Mouse (Mus musculus): Measurements from ENCODE around the gene Ltbp4. TPM values are rescaled to one million over a fixed set of nuclear protein-coding genes. Genes with fewer than 3 reads are reported as not detected.

Ltbp4 gene
- polyA plus RNA-seq, 1 experiment from 2014 or later = 18.2 TPM

DNA sequence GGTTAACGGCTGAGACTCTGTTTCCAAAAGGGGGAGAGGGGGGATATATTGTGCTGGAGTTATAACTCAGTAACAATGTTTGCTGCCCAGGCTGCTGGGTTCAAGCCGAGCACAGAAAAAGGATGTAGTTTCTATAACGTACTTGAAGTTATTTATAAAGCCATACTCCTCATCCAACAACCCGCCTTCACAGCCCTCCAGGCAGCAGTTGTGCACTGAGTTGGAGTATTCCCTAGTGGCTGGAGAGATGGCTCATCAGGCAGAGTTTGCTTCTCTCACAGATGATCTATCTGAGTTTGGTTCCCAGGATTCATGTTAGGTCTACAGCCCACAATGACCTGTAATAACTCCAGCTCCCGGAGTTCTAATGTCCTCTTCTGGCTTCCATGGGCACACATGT is 36.7 kb downstream of the Ltbp4 start:
- Histone ChIP-seq H3K9me3 (ENCODE audit: control insufficient read depth, low read length) (peaks cover 2% of the 10 kb centered on the region; the same call in 1 of the 2 replicates), H3K36me3 (ENCODE audit: control insufficient read depth, insufficient read depth) (no peaks in the 10 kb centered on the region), H3K9ac (replicated peaks; ENCODE audit: low read depth, low read length) (no peak overlapping the region), H3K4me2 (ENCODE audit: low read length) (no peak overlapping the region), H3K4me1 (replicated peaks; ENCODE audit: control insufficient read depth, insufficient read depth, low read length) (no peaks in the 10 kb centered on the region), H3K4me3 (replicated peaks; ENCODE audit: low read length) (no peak overlapping the region), H3K27ac (ENCODE audit: low read length) (no peak overlapping the region), H3K27me3 (replicated peaks; ENCODE audit: control insufficient read depth, insufficient read depth, low read length) (no peaks in the 10 kb centered on the region)
- 79% methylated on average over 5 of the region's 5 CpGs for WGBS
- no peak for ATAC-seq

DNA sequence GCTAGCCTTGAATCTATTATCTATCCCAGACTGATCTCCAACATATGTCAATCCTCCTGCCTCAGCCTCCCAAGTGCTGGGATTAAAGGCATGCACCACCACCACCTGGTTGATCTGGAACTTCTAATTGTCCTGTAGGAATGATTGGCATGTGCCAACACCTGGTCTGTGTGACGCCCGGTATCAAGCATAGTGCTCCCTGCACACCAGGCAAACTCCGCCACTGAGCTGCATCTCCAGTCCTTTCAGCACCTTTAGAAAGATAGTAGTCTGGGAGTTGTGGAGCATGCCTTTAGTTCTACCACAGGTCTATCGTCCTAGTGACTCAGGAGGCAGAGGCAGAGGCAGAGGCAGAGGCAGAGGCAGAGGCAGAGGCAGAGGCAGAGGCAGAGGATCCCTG is 37.1 kb downstream of the Ltbp4 start:
- Histone ChIP-seq H3K36me3 (ENCODE audit: control insufficient read depth, insufficient read depth) (no peaks in the 10 kb centered on the region), H3K4me1 (replicated peaks; ENCODE audit: control insufficient read depth, insufficient read depth, low read length) (no peaks in the 10 kb centered on the region), H3K4me2 (ENCODE audit: low read length) (no peak overlapping the region), H3K9ac (replicated peaks; ENCODE audit: low read depth, low read length) (no peak overlapping the region), H3K27ac (ENCODE audit: low read length) (no peak overlapping the region), H3K4me3 (replicated peaks; ENCODE audit: low read length) (no peak overlapping the region), H3K27me3 (replicated peaks; ENCODE audit: control insufficient read depth, insufficient read depth, low read length) (no peaks in the 10 kb centered on the region), H3K9me3 (ENCODE audit: control insufficient read depth, low read length) (peaks cover 2% of the 10 kb centered on the region; the same call in 1 of the 2 replicates)
- 82% methylated on average over 4 of the region's 4 CpGs for WGBS
- no peak for ATAC-seq

DNA sequence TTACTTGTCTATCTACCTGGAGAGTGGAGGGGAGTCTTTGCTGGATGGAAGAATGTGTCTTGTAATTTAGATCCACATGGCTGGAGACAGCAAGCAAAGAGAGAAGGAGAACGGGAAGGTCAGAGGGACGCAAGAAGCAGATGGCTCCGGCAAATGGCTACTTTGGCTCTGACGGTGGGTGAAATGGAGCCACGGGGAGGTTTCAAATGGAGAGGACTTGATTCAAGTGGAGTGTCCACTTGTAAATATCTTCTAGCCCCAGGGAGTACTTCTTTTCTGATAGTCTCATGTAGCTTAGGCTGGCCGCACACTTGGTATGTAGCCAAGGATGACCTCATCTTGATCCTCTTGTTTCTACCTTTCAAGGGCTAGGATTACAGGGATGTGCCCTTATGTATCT is 38.7 kb downstream of the Ltbp4 start:
- H3K27ac ChIP-seq (ENCODE audit: low read length) = no peak overlapping the region
- H3K27me3 ChIP-seq (replicated peaks; ENCODE audit: control insufficient read depth, insufficient read depth, low read length) = no peaks in the 10 kb centered on the region
- H3K4me1 ChIP-seq (replicated peaks; ENCODE audit: control insufficient read depth, insufficient read depth, low read length) = no peaks in the 10 kb centered on the region
- peaks cover 2% of the 10 kb centered on the region; the same call in 1 of the 2 replicates for H3K9me3 ChIP-seq (ENCODE audit: control insufficient read depth, low read length)
- H3K4me3 ChIP-seq (replicated peaks; ENCODE audit: low read length) = no peak overlapping the region
- 83% methylated on average over 6 of the region's 6 CpGs for WGBS
- no peak overlapping the region for H3K9ac ChIP-seq (replicated peaks; ENCODE audit: low read depth, low read length)
- ATAC-seq = no peak
- no peaks in the 10 kb centered on the region for H3K36me3 ChIP-seq (ENCODE audit: control insufficient read depth, insufficient read depth)
- no peak overlapping the region for H3K4me2 ChIP-seq (ENCODE audit: low read length)

DNA sequence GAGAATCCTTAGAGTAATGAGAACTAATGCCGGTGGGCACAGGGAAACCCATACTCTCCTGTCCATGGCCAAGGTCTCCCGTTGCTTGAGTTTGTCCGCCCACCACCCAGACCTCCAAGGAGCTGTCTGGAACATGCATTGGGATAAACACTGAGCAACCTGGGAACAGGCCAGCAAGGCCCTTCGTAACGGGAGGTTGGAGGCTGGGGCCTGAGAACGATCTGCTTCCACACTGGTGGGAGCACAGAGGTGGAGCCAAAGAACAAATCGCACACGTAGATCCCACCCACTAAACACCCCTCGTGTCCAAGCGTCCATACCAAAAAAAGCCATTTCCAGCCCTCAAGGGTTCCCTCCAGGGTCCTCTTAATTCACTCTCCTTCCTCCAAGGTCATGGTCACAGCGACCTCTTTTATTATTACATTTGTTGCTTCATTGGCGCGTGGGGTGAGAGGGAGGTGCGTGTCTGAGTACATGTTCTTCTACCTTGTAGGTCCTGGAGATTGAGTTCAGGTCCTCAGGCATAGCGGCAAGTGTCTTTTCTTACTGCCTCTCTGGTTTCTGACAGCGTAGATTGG is 39.4 kb downstream of the Ltbp4 start:
- Histone ChIP-seq H3K4me2 (ENCODE audit: low read length) (no peak overlapping the region), H3K9me3 (ENCODE audit: control insufficient read depth, low read length) (peaks cover 2% of the 10 kb centered on the region; the same call in 1 of the 2 replicates), H3K4me1 (replicated peaks; ENCODE audit: control insufficient read depth, insufficient read depth, low read length) (no peaks in the 10 kb centered on the region), H3K36me3 (ENCODE audit: control insufficient read depth, insufficient read depth) (no peaks in the 10 kb centered on the region), H3K4me3 (replicated peaks; ENCODE audit: low read length) (no peak overlapping the region), H3K27ac (ENCODE audit: low read length) (no peak overlapping the region), H3K9ac (replicated peaks; ENCODE audit: low read depth, low read length) (no peak overlapping the region), H3K27me3 (replicated peaks; ENCODE audit: control insufficient read depth, insufficient read depth, low read length) (no peaks in the 10 kb centered on the region)
- no peak for ATAC-seq
- 93% methylated on average over 16 of the region's 16 CpGs for WGBS

DNA sequence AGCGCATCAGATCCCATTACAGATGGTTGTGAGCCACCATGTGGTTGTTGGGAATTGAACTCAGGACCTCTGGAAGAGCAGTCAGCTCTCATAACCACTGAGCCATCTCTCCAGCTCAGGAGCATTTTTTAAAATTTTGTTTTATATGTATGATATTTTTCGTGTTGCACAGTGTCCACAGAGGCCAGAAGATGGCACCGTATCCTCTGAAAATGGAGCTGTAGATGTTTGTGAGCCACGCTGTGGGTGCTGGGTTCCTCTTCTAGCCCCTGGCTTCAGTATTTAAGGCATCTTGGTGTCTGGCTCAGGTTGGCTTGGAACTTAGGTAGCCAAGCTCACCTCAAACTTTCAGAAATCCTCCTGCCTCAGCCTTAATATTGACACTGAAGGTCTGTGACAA is 41.0 kb downstream of the Ltbp4 start:
- Histone ChIP-seq H3K36me3 (ENCODE audit: control insufficient read depth, insufficient read depth) (no peaks in the 10 kb centered on the region), H3K27me3 (replicated peaks; ENCODE audit: control insufficient read depth, insufficient read depth, low read length) (no peaks in the 10 kb centered on the region), H3K4me1 (replicated peaks; ENCODE audit: control insufficient read depth, insufficient read depth, low read length) (no peaks in the 10 kb centered on the region), H3K9me3 (ENCODE audit: control insufficient read depth, low read length) (peaks cover 2% of the 10 kb centered on the region; the same call in 1 of the 2 replicates), H3K27ac (ENCODE audit: low read length) (no peak overlapping the region), H3K4me2 (ENCODE audit: low read length) (no peak overlapping the region), H3K9ac (replicated peaks; ENCODE audit: low read depth, low read length) (no peak overlapping the region), H3K4me3 (replicated peaks; ENCODE audit: low read length) (no peak overlapping the region)
- 93% methylated on average over 4 of the region's 4 CpGs for WGBS
- ATAC-seq = no peak

DNA sequence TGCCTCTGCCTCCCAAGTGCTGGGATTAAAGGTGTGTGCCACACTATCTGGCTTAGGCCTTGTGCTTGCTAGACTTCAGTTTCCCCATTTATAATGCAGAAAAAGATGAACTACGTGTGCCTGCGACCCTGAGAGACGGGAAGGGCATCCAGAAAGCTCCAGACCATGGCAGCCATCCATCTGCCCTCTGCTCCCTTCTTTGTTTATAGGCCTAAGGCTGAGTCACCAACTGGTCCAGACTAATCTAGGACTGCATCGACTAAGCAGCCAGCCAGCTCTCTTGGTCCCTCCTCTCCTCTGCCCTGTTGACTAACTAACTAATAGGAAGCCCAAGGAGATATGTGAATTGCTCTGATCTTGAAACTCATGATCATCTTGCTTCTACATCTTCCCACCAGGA is 41.5 kb downstream of the Ltbp4 start:
- ATAC-seq = no peak
- Histone ChIP-seq H3K4me1 (replicated peaks; ENCODE audit: control insufficient read depth, insufficient read depth, low read length) (no peaks in the 10 kb centered on the region), H3K27ac (ENCODE audit: low read length) (no peak overlapping the region)

DNA sequence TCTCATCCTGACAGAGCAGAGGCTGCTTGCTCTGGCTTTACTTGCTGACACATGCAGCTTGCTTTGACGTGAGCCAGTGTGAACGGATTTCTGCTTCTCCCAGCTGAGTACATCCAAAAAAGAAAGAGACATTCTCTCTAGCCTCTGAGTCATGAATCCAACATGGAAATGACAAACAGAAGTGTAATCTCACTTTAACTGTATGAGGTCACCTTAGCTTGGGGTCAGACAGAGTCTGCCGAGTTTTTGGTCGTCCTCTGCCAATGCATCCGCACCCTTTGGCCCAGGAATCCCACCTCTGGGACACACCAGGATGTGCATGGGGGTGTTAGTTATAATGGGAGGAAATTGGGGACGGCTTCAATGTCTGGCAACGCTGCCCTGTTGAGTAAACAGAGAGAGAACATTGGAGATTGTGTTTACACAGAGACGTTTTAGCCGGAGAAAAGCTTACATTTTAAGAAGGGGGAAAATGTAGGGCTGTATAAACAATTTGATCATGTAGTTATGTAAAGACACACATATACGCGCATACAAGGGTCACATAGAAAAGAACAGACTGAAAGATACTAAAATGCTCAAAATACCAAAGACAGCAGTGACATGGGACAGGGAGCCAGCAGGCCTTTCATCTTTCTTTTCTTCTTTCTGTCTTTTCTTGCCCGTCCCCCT is 45.6 kb downstream of the Ltbp4 start:
- no peaks in the 10 kb centered on the region for H3K4me1 ChIP-seq (replicated peaks; ENCODE audit: control insufficient read depth, insufficient read depth, low read length)
- H3K27ac ChIP-seq (ENCODE audit: low read length) = no peak overlapping the region
- no peaks in the 10 kb centered on the region for H3K27me3 ChIP-seq (replicated peaks; ENCODE audit: control insufficient read depth, insufficient read depth, low read length)
- WGBS = 77% methylated on average over 12 of the region's 12 CpGs
- H3K9me3 ChIP-seq (ENCODE audit: control insufficient read depth, low read length) = no peaks in the 10 kb centered on the region
- no peaks in the 10 kb centered on the region for H3K36me3 ChIP-seq (ENCODE audit: control insufficient read depth, insufficient read depth)
- no peak overlapping the region for H3K4me2 ChIP-seq (ENCODE audit: low read length)
- ATAC-seq = no peak
- H3K4me3 ChIP-seq (replicated peaks; ENCODE audit: low read length) = no peak overlapping the region
- no peak overlapping the region for H3K9ac ChIP-seq (replicated peaks; ENCODE audit: low read depth, low read length)

More for the DNA sequence above, 41.5 kb downstream of the Ltbp4 start:
- Histone ChIP-seq H3K36me3 (ENCODE audit: control insufficient read depth, insufficient read depth) (no peaks in the 10 kb centered on the region), H3K27me3 (replicated peaks; ENCODE audit: control insufficient read depth, insufficient read depth, low read length) (no peaks in the 10 kb centered on the region), H3K9ac (replicated peaks; ENCODE audit: low read depth, low read length) (no peak overlapping the region), H3K9me3 (ENCODE audit: control insufficient read depth, low read length) (peaks cover 2% of the 10 kb centered on the region; the same call in 1 of the 2 replicates), H3K4me2 (ENCODE audit: low read length) (no peak overlapping the region), H3K4me3 (replicated peaks; ENCODE audit: low read length) (no peak overlapping the region)
- WGBS = 84% methylated on average over 4 of the region's 4 CpGs

DNA sequence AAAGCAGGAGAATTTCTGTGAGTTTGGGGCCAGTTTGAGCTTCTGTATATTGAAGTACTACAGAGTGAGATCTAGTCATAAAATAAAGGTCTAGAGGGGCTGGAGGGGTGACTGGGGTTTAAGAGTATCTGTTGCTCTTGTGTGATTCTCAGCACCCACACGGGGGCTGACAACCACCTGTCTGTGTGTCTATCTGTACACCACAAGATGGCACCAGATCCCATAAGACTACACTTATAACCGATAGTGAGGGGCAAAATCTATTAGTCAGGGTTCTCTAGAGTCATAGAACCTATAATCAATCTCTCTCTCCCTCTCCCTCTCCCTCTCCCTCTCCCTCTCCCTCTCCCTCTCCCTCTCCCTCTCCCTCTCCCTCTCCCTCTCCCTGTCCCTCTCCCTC is 46.9 kb downstream of the Ltbp4 start:
- 80% methylated on average over 2 of the region's 2 CpGs for WGBS
- Histone ChIP-seq H3K4me3 (replicated peaks; ENCODE audit: low read length) (no peak overlapping the region), H3K27ac (ENCODE audit: low read length) (no peak overlapping the region), H3K4me2 (ENCODE audit: low read length) (no peak overlapping the region), H3K4me1 (replicated peaks; ENCODE audit: control insufficient read depth, insufficient read depth, low read length) (no peaks in the 10 kb centered on the region), H3K27me3 (replicated peaks; ENCODE audit: control insufficient read depth, insufficient read depth, low read length) (no peaks in the 10 kb centered on the region), H3K36me3 (ENCODE audit: control insufficient read depth, insufficient read depth) (no peaks in the 10 kb centered on the region), H3K9me3 (ENCODE audit: control insufficient read depth, low read length) (no peaks in the 10 kb centered on the region), H3K9ac (replicated peaks; ENCODE audit: low read depth, low read length) (no peak overlapping the region)
- no peak for ATAC-seq

DNA sequence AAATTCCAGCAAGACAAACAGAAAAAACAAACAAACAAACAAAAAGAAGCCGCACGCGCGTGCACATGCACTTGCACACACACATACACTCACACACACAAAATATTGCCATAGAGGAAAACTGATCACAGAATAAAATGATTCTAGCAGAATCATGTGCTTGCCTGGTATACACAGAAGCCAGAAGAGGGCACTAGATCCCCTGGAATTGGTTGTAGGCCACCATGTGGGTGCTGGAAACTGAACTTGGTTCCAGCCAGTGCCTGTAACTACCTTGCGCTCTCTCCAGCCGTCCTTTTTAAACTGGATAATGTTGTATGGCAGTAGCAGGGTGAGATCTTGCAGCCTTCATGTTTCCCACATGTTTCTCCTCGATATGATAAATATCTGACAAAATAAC is 48.8 kb downstream of the Ltbp4 start:
- WGBS = 87% methylated on average over 7 of the region's 7 CpGs
- no peak for ATAC-seq
- H3K27me3 ChIP-seq (replicated peaks; ENCODE audit: control insufficient read depth, insufficient read depth, low read length) = no peaks in the 10 kb centered on the region
- no peaks in the 10 kb centered on the region for H3K9me3 ChIP-seq (ENCODE audit: control insufficient read depth, low read length)
- no peak overlapping the region for H3K4me2 ChIP-seq (ENCODE audit: low read length)
- H3K4me3 ChIP-seq (replicated peaks; ENCODE audit: low read length) = no peak overlapping the region
- H3K9ac ChIP-seq (replicated peaks; ENCODE audit: low read depth, low read length) = no peak overlapping the region
- no peak overlapping the region for H3K27ac ChIP-seq (ENCODE audit: low read length)
- no peaks in the 10 kb centered on the region for H3K36me3 ChIP-seq (ENCODE audit: control insufficient read depth, insufficient read depth)
- no peaks in the 10 kb centered on the region for H3K4me1 ChIP-seq (replicated peaks; ENCODE audit: control insufficient read depth, insufficient read depth, low read length)
